Mouse (Mus musculus) T-cell, adult 2 months (primary cell): ENCODE measurements at regions not wholly inside any gene's neighbourhood (a gene's known extent, or its start where the extent isn't known, plus 50 kb on each side); places are given as distances from the start of the nearest gene placed in this dataset.

Experiments
- DNase-seq: peaks from one replicate; pipeline ENCODE4 v3.0.0; 2022; ENCODE audit warnings: low spot score

- no peak for DNase-seq
Observed at GRCm38 (mm10) chr17:79798361-79798760, 83.5 kb upstream of the Cyp1b1 start.

GRCm38 (mm10) chr17:79790166-79790565 lies 75.3 kb upstream of the Cyp1b1 start:
- DNase-seq, result no peak

GRCm38 (mm10) chr17:79787201-79787600 lies 72.3 kb upstream of the Cyp1b1 start:
- peak; percentile 29 for DNase-seq

GRCm38 (mm10) chr17:79786691-79787090 lies 71.8 kb upstream of the Cyp1b1 start:
- no peak for DNase-seq

GRCm38 (mm10) chr17:79786270-79786669 lies 71.4 kb upstream of the Cyp1b1 start:
- no peak for DNase-seq

- no peak for DNase-seq
Observed at GRCm38 (mm10) chr17:79784256-79784870, 69.5 kb upstream of the Cyp1b1 start.

- DNase-seq, result no peak
Observed at GRCm38 (mm10) chr17:79781733-79782663, 67.1 kb upstream of the Cyp1b1 start.

GRCm38 (mm10) chr17:79781262-79781661 lies 66.4 kb upstream of the Cyp1b1 start:
- no peak for DNase-seq

- DNase-seq, result no peak
Observed at GRCm38 (mm10) chr17:79777874-79778395, 63.1 kb upstream of the Cyp1b1 start.

GRCm38 (mm10) chr17:79776177-79776576 lies 61.3 kb upstream of the Cyp1b1 start:
- DNase-seq, result no peak

GRCm38 (mm10) chr17:79775216-79775615 lies 60.4 kb upstream of the Cyp1b1 start:
- DNase-seq, result no peak

GRCm38 (mm10) chr17:79774291-79774690 lies 59.4 kb upstream of the Cyp1b1 start:
- no peak for DNase-seq

GRCm38 (mm10) chr17:79772219-79772618 lies 57.4 kb upstream of the Cyp1b1 start:
- no peak for DNase-seq

- DNase-seq, result no peak
Observed at GRCm38 (mm10) chr17:79771727-79772126, 56.9 kb upstream of the Cyp1b1 start.

- no peak for DNase-seq
Observed at GRCm38 (mm10) chr17:79770911-79771310, 56.0 kb upstream of the Cyp1b1 start.

GRCm38 (mm10) chr17:79769824-79770223 lies 55.0 kb upstream of the Cyp1b1 start:
- DNase-seq, result no peak

GRCm38 (mm10) chr17:79768080-79768479 lies 53.2 kb upstream of the Cyp1b1 start:
- DNase-seq, result no peak

GRCm38 (mm10) chr17:79765061-79765794 lies 50.4 kb upstream of the Cyp1b1 start:
- no peak for DNase-seq
